In the genomic region with DNA sequence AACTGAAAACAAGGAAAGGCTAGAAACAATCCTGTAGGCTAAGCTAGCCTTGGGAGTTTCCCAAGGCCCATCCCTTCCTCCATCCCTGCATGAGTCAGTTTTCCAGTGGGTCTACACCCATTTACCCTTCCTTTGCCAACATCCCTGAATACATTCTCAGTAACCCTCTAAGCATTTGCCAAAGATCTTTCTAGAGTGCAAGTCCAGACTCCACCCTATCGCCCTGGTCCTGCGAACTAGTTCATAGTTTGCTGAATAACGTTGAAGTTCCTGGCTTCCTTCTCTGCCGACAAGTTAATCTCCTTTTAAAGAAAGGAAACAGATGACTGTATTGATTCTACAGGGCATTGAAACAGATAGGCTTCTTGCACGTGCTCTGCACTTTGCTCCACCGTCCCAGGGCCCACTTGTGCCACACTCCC, we compare ENCODE assay signal across 8 mouse cellular contexts. TPM values are rescaled to one million over a fixed set of nuclear protein-coding genes. Genes with fewer than 3 reads are reported as not detected.
DNase-seq lines count a peak whose midpoint lies in the region; ATAC-seq lines count a peak whose summit lies in the region.
"Had no signal": no experiment of that assay in that cellular context is flagged by ENCODE, and none has a peak within 500 bp of the region (broad histone marks: within the 10 kb centered on the region; RNA-seq: fewer than 3 reads in every experiment).

No protein-coding gene starts in this region.

- H3K4me2 ChIP-seq in limb, embryonic 13.5 days (replicated peaks) = peak overlapping the region; percentile 69

- H3K9me3 ChIP-seq in erythroblast, embryonic 14.5 days (ENCODE audit: control insufficient read depth, low read length) = no peaks in the 10 kb centered on the region
- no peaks in the 10 kb centered on the region for H3K9me3 ChIP-seq in limb, embryonic 13.5 days

- H3K27me3 ChIP-seq in erythroblast, embryonic 14.5 days (ENCODE audit: control insufficient read depth) = no peaks in the 10 kb centered on the region
- no peaks in the 10 kb centered on the region for H3K27me3 ChIP-seq in limb, embryonic 13.5 days

- ATAC-seq in limb, embryonic 13.5 days (ENCODE audit: low FRiP score, low read depth) = no peak
- no peak for ATAC-seq in activated CD4-positive, CD25-positive, alpha-beta regulatory T cell, adult 4 months

- 61% methylated on average over 6 of the region's 6 CpGs for WGBS in limb, embryonic 13.5 days

- peaks cover 64% of the 10 kb centered on the region for H3K4me1 ChIP-seq in erythroblast, embryonic 14.5 days (ENCODE audit: control insufficient read depth)
- H3K4me1 ChIP-seq in limb, embryonic 13.5 days = peaks cover 40% of the 10 kb centered on the region

- peak overlapping the region; percentile 97 for H3K4me3 ChIP-seq in erythroblast, embryonic 14.5 days (replicated peaks)
- no peak overlapping the region for H3K4me3 ChIP-seq in limb, embryonic 13.5 days

- DNase-seq in 3134 (ENCODE audit: extremely low read depth, insufficient read length, low spot score) (peak; percentile 64), 3T3-L1 (ENCODE audit: low read depth, low spot score) (peak; percentile 87)
- no peak for DNase-seq in urinary bladder, adult 2 months (ENCODE audit: low spot score)
- DNase-seq in urinary bladder, postnatal 4 days (ENCODE audit: low spot score in 2 of 2) = no peak
- DNase-seq: cerebellum, adult 9-10 months had no signal

- no peak overlapping the region for H3K9ac ChIP-seq in limb, embryonic 13.5 days

- H3K27ac ChIP-seq in limb, embryonic 13.5 days = no peak overlapping the region

- no peaks in the 10 kb centered on the region; the same call in 1 of the 2 replicates for H3K36me3 ChIP-seq in erythroblast, embryonic 14.5 days (ENCODE audit: control insufficient read depth)
- H3K36me3 ChIP-seq in limb, embryonic 13.5 days = no peaks in the 10 kb centered on the region

RNA-seq across cellular contexts. Expression of gene Mbnl1, which starts 26.5 kb away (rescaled TPM):
- 1.3 and 1.6 TPM in 2 replicates for polyA plus RNA-seq in erythroblast, embryonic 14.5 days (2012)
- 88.7 and 89.7 TPM in 2 replicates for polyA plus RNA-seq in limb, embryonic 13.5 days (2015; fragmentation: Nextera tagmentation; extraction: Ambion mirVana)
- 86.2 and 115 TPM in 2 replicates for polyA plus RNA-seq in urinary bladder, adult 2 months (2012; rRNA removed)
- 100 to 1,000 TPM; 667 to 875 TPM for polyA plus RNA-seq in activated CD4-positive, CD25-positive, alpha-beta regulatory T cell, adult 4 months (2017; shearing (Covaris generic))

Comparison
In these comparisons a context has a peak if more than half of its experiments do, and no peak if none do; other contexts are left out.
1. DNase-seq: peak in 3134 (single experiment) and 3T3-L1 (single experiment); none in urinary bladder, adult 2 months (single experiment) and urinary bladder, postnatal 4 days (0 of 2).
2. RNA of gene Mbnl1, which starts 26.5 kb away (polyA plus RNA-seq): 667 to 875 TPM in activated CD4-positive, CD25-positive, alpha-beta regulatory T cell, adult 4 months, 88.7 to 89.7 TPM in limb, embryonic 13.5 days and 86.2 to 115 TPM in urinary bladder, adult 2 months; 1.3 to 1.6 TPM in erythroblast, embryonic 14.5 days; every median in the first group is over 10 times any median in the second.